Mouse (Mus musculus): ENCODE measurements around the gene Lamb1. TPM values are rescaled to one million over a fixed set of nuclear protein-coding genes. Genes with fewer than 3 reads are reported as not detected.

Gene Lamb1
- polyA plus RNA-seq, 1 experiment from 2014 or later = 60.4 TPM

GRCm38 (mm10) chr12:31283617-31284136 lies 18.6 kb downstream of the Lamb1 start:
- Histone ChIP-seq H3K4me3 (ENCODE audit: low read length) (no peak overlapping the region), H3K36me3 (ENCODE audit: control insufficient read depth, insufficient read depth, low read length) (peaks cover 20% of the 10 kb centered on the region), H3K9me3 (ENCODE audit: control insufficient read depth, low read length) (no peaks in the 10 kb centered on the region), H3K27me3 (replicated peaks; ENCODE audit: control insufficient read depth, insufficient read depth, low read length) (no peaks in the 10 kb centered on the region), H3K4me1 (ENCODE audit: control insufficient read depth, insufficient read depth, low read length) (no peaks in the 10 kb centered on the region; the same call in 1 of the 2 replicates), H3K27ac (ENCODE audit: low read length) (0 out of 2 replicates have a peak overlapping the region, but pooled peaks have one; percentile 0), H3K9ac (ENCODE audit: low read depth, low read length) (no peak overlapping the region), H3K4me2 (ENCODE audit: low read depth, low read length) (no peak overlapping the region)
- 64% methylated on average over 4 of the region's 4 CpGs for WGBS
- ATAC-seq = no peak

- no peaks in the 10 kb centered on the region; the same call in 1 of the 2 replicates for H3K9me3 ChIP-seq (ENCODE audit: control insufficient read depth, low read length)
- no peak overlapping the region for H3K9ac ChIP-seq (ENCODE audit: low read depth, low read length)
- H3K4me1 ChIP-seq (ENCODE audit: control insufficient read depth, insufficient read depth, low read length) = peaks cover 4% of the 10 kb centered on the region; the same call in 1 of the 2 replicates
- no peak for ATAC-seq
- no peak overlapping the region for H3K4me2 ChIP-seq (ENCODE audit: low read depth, low read length)
- H3K4me3 ChIP-seq (ENCODE audit: low read length) = no peak overlapping the region
- H3K27ac ChIP-seq (ENCODE audit: low read length) = no peak overlapping the region
- H3K27me3 ChIP-seq (replicated peaks; ENCODE audit: control insufficient read depth, insufficient read depth, low read length) = no peaks in the 10 kb centered on the region
- 95% methylated on average over 10 of the region's 10 CpGs for WGBS
- peaks cover 33% of the 10 kb centered on the region for H3K36me3 ChIP-seq (ENCODE audit: control insufficient read depth, insufficient read depth, low read length)
Measured at GRCm38 (mm10) chr12:31289046-31289445, 24.0 kb downstream of the Lamb1 start.

GRCm38 (mm10) chr12:31290951-31291350 lies 25.9 kb downstream of the Lamb1 start:
- peaks cover 32% of the 10 kb centered on the region for H3K36me3 ChIP-seq (ENCODE audit: control insufficient read depth, insufficient read depth, low read length)
- no peaks in the 10 kb centered on the region; the same call in 1 of the 2 replicates for H3K9me3 ChIP-seq (ENCODE audit: control insufficient read depth, low read length)
- H3K9ac ChIP-seq (ENCODE audit: low read depth, low read length) = no peak overlapping the region
- WGBS = 81% methylated on average over 3 of the region's 3 CpGs
- H3K4me2 ChIP-seq (ENCODE audit: low read depth, low read length) = no peak overlapping the region
- H3K4me1 ChIP-seq (ENCODE audit: control insufficient read depth, insufficient read depth, low read length) = peaks cover 20% of the 10 kb centered on the region
- H3K4me3 ChIP-seq (ENCODE audit: low read length) = no peak overlapping the region
- no peak for ATAC-seq
- no peaks in the 10 kb centered on the region for H3K27me3 ChIP-seq (replicated peaks; ENCODE audit: control insufficient read depth, insufficient read depth, low read length)
- no peak overlapping the region for H3K27ac ChIP-seq (ENCODE audit: low read length)

- 50% methylated on average over 15 of the region's 15 CpGs for WGBS
- H3K9ac ChIP-seq (ENCODE audit: low read depth, low read length) = no peak overlapping the region
- no peak overlapping the region for H3K27ac ChIP-seq (ENCODE audit: low read length)
- H3K27me3 ChIP-seq (replicated peaks; ENCODE audit: control insufficient read depth, insufficient read depth, low read length) = no peaks in the 10 kb centered on the region
- H3K9me3 ChIP-seq (ENCODE audit: control insufficient read depth, low read length) = no peaks in the 10 kb centered on the region; the same call in 1 of the 2 replicates
- H3K4me3 ChIP-seq (ENCODE audit: low read length) = no peak overlapping the region
- peaks cover 20% of the 10 kb centered on the region for H3K4me1 ChIP-seq (ENCODE audit: control insufficient read depth, insufficient read depth, low read length)
- peak; percentile 24 for ATAC-seq
- no peak overlapping the region for H3K4me2 ChIP-seq (ENCODE audit: low read depth, low read length)
- peaks cover 14% of the 10 kb centered on the region for H3K36me3 ChIP-seq (ENCODE audit: control insufficient read depth, insufficient read depth, low read length)
Measured at GRCm38 (mm10) chr12:31293361-31294142, 28.5 kb downstream of the Lamb1 start.

- Histone ChIP-seq H3K4me2 (ENCODE audit: low read depth, low read length) (no peak overlapping the region), H3K36me3 (ENCODE audit: control insufficient read depth, insufficient read depth, low read length) (peaks cover 7% of the 10 kb centered on the region; the same call in 1 of the 2 replicates), H3K9ac (ENCODE audit: low read depth, low read length) (0 out of 2 replicates have a peak overlapping the region, but pooled peaks have one; percentile 18), H3K4me3 (ENCODE audit: low read length) (no peak overlapping the region), H3K9me3 (ENCODE audit: control insufficient read depth, low read length) (no peaks in the 10 kb centered on the region; the same call in 1 of the 2 replicates), H3K27me3 (replicated peaks; ENCODE audit: control insufficient read depth, insufficient read depth, low read length) (no peaks in the 10 kb centered on the region), H3K4me1 (ENCODE audit: control insufficient read depth, insufficient read depth, low read length) (peaks cover 20% of the 10 kb centered on the region), H3K27ac (ENCODE audit: low read length) (peak overlapping the region; percentile 59; the same call in 1 of the 2 replicates)
- WGBS = 31% methylated on average over 10 of the region's 10 CpGs
- ATAC-seq = peak; percentile 78
Measured at GRCm38 (mm10) chr12:31294526-31294925, 29.5 kb downstream of the Lamb1 start.

- Histone ChIP-seq H3K27ac (ENCODE audit: low read length) (peak overlapping the region; percentile 59), H3K4me3 (ENCODE audit: low read length) (no peak overlapping the region), H3K9me3 (ENCODE audit: control insufficient read depth, low read length) (no peaks in the 10 kb centered on the region), H3K36me3 (ENCODE audit: control insufficient read depth, insufficient read depth, low read length) (peaks cover 7% of the 10 kb centered on the region), H3K4me2 (ENCODE audit: low read depth, low read length) (peak overlapping the region; percentile 33; the same call in 1 of the 2 replicates), H3K9ac (ENCODE audit: low read depth, low read length) (no peak overlapping the region), H3K4me1 (ENCODE audit: control insufficient read depth, insufficient read depth, low read length) (peaks cover 20% of the 10 kb centered on the region), H3K27me3 (replicated peaks; ENCODE audit: control insufficient read depth, insufficient read depth, low read length) (no peaks in the 10 kb centered on the region)
- WGBS = 51% methylated on average over 11 of the region's 11 CpGs
- ATAC-seq = 0 out of 2 replicates have a peak, but pooled peaks have one; percentile 41
Measured at GRCm38 (mm10) chr12:31294996-31295395, 30.0 kb downstream of the Lamb1 start.

GRCm38 (mm10) chr12:31295505-31295904 lies 30.5 kb downstream of the Lamb1 start:
- no peaks in the 10 kb centered on the region for H3K9me3 ChIP-seq (ENCODE audit: control insufficient read depth, low read length)
- no peaks in the 10 kb centered on the region for H3K27me3 ChIP-seq (replicated peaks; ENCODE audit: control insufficient read depth, insufficient read depth, low read length)
- H3K4me3 ChIP-seq (ENCODE audit: low read length) = no peak overlapping the region
- 27% methylated on average over 3 of the region's 3 CpGs for WGBS
- ATAC-seq = peak; percentile 17; the same call in 1 of the 2 replicates
- H3K36me3 ChIP-seq (ENCODE audit: control insufficient read depth, insufficient read depth, low read length) = peaks cover 5% of the 10 kb centered on the region
- peak overlapping the region; percentile 33; the same call in 1 of the 2 replicates for H3K4me2 ChIP-seq (ENCODE audit: low read depth, low read length)
- no peak overlapping the region for H3K9ac ChIP-seq (ENCODE audit: low read depth, low read length)
- H3K27ac ChIP-seq (ENCODE audit: low read length) = peak overlapping the region; percentile 19; the same call in 1 of the 2 replicates
- H3K4me1 ChIP-seq (ENCODE audit: control insufficient read depth, insufficient read depth, low read length) = peaks cover 20% of the 10 kb centered on the region

GRCm38 (mm10) chr12:31296097-31296496 lies 31.1 kb downstream of the Lamb1 start:
- Histone ChIP-seq H3K27ac (ENCODE audit: low read length) (no peak overlapping the region), H3K27me3 (replicated peaks; ENCODE audit: control insufficient read depth, insufficient read depth, low read length) (no peaks in the 10 kb centered on the region), H3K9ac (ENCODE audit: low read depth, low read length) (no peak overlapping the region), H3K36me3 (ENCODE audit: control insufficient read depth, insufficient read depth, low read length) (peaks cover 5% of the 10 kb centered on the region), H3K9me3 (ENCODE audit: control insufficient read depth, low read length) (no peaks in the 10 kb centered on the region), H3K4me1 (ENCODE audit: control insufficient read depth, insufficient read depth, low read length) (peaks cover 20% of the 10 kb centered on the region), H3K4me2 (ENCODE audit: low read depth, low read length) (no peak overlapping the region), H3K4me3 (ENCODE audit: low read length) (no peak overlapping the region)
- WGBS = 80% methylated on average over 4 of the region's 4 CpGs
- ATAC-seq = no peak

- H3K36me3 ChIP-seq (ENCODE audit: control insufficient read depth, insufficient read depth, low read length) = peaks cover 3% of the 10 kb centered on the region
- H3K4me3 ChIP-seq (ENCODE audit: low read length) = no peak overlapping the region
Measured at GRCm38 (mm10) chr12:31298122-31298521, 33.1 kb downstream of the Lamb1 start.

More at GRCm38 (mm10) chr12:31298122-31298521, 33.1 kb downstream of the Lamb1 start:
- H3K4me2 ChIP-seq (ENCODE audit: low read depth, low read length) = no peak overlapping the region
- no peaks in the 10 kb centered on the region for H3K27me3 ChIP-seq (replicated peaks; ENCODE audit: control insufficient read depth, insufficient read depth, low read length)
- no peak overlapping the region for H3K9ac ChIP-seq (ENCODE audit: low read depth, low read length)
- WGBS = 88% methylated on average over 4 of the region's 4 CpGs
- H3K27ac ChIP-seq (ENCODE audit: low read length) = no peak overlapping the region
- ATAC-seq = no peak
- H3K4me1 ChIP-seq (ENCODE audit: control insufficient read depth, insufficient read depth, low read length) = peaks cover 20% of the 10 kb centered on the region
- H3K9me3 ChIP-seq (ENCODE audit: control insufficient read depth, low read length) = no peaks in the 10 kb centered on the region

Data from intestine, embryonic 16.5 days (tissue).